Mouse (Mus musculus): ENCODE measurements around the gene Zbtb9. TPM values are rescaled to one million over a fixed set of nuclear protein-coding genes. Genes with fewer than 3 reads are reported as not detected.
"Not testable (repeated sequence)": the region's sequence is repeated elsewhere in the genome, so short reads cannot be mapped to it uniquely, and the experiment has no call there.

The Zbtb9 gene
- polyA plus RNA-seq, 1 experiment from 2014 or later: 14.8 TPM

DNA sequence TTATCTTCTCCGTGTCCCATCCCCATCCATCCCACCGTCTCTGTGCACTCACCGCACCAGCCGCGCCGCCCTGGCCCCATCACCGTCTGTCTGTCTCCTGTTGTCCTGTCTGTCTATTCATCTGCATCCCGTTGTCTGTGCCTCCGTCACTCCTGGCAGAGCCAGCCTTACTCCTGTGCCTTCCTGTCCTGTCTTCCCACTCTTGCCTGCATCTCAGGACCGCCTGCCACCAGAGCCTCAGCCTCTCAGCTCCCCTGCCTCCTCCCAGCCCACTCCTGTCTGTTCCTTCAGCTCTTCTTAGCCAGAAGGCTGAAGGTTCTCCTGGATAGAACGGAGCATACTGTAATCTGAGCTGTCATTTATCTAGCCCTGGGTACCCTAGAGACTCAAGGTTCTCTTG is 6.0 kb upstream of the Zbtb9 start:
- Histone ChIP-seq H3K27ac (ENCODE audit: low read length) (no peak overlapping the region), H3K9ac (ENCODE audit: low read depth, low read length) (no peak overlapping the region), H3K4me1 (ENCODE audit: control insufficient read depth, insufficient read depth, low read length) (peaks cover 9% of the 10 kb centered on the region), H3K4me2 (ENCODE audit: low read depth, low read length) (no peak overlapping the region), H3K4me3 (ENCODE audit: low read length) (no peak overlapping the region), H3K36me3 (ENCODE audit: control insufficient read depth, insufficient read depth, low read length) (peaks cover 3% of the 10 kb centered on the region; the same call in 1 of the 2 replicates), H3K27me3 (replicated peaks; ENCODE audit: control insufficient read depth, insufficient read depth, low read length) (no peaks in the 10 kb centered on the region), H3K9me3 (ENCODE audit: control insufficient read depth, low read length) (no peaks in the 10 kb centered on the region)
- WGBS: 84% methylated on average over 11 of the region's 11 CpGs
- no peak for ATAC-seq

DNA sequence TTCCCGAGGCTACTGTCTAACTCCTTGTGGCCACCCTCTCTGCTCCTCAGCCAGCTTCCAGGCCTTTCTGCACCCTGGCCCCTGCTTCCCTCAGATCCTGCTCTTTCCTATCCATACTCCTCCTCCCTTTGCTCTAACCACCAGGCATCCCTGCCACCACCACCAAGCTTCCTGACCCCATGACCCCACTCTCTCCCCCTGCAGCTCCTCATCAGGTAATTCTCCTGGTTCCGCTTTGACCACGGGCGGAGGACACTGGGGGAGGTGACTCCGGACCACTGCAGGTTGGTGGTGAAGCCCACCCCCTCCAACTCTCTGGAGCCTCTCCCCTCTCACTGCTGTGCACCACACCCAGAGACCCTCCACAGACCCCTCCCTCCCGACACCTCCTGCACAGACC is 5.5 kb upstream of the Zbtb9 start:
- Histone ChIP-seq H3K4me1 (ENCODE audit: control insufficient read depth, insufficient read depth, low read length) (peaks cover 9% of the 10 kb centered on the region), H3K4me3 (ENCODE audit: low read length) (no peak overlapping the region), H3K36me3 (ENCODE audit: control insufficient read depth, insufficient read depth, low read length) (peaks cover 3% of the 10 kb centered on the region; the same call in 1 of the 2 replicates), H3K27me3 (replicated peaks; ENCODE audit: control insufficient read depth, insufficient read depth, low read length) (no peaks in the 10 kb centered on the region), H3K4me2 (ENCODE audit: low read depth, low read length) (no peak overlapping the region), H3K27ac (ENCODE audit: low read length) (no peak overlapping the region), H3K9ac (ENCODE audit: low read depth, low read length) (no peak overlapping the region), H3K9me3 (ENCODE audit: control insufficient read depth, low read length) (no peaks in the 10 kb centered on the region)
- no peak for ATAC-seq
- 93% methylated on average over 6 of the region's 6 CpGs for WGBS

DNA sequence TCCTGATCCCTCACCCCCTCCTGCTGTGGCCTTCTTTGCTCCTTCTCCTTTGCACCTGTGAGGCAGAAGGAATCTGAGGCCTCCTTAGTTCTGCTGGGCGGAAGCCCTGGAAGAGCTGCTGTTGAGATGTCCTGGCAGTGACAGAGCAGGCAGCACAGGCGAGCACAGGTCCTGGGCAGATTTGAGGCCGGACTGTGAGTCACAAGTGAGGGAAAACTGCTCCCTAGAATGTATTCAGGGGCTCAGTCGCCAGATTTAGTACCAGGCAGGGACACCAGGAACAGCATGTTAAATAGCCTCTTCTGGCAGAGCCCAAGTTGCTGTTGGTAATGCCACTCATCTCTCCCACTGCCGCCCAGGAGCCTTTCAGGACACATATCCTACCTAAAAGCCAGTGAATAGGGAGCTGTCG is 4.8 kb upstream of the Zbtb9 start:
- H3K4me1 ChIP-seq (ENCODE audit: control insufficient read depth, insufficient read depth, low read length): peaks cover 9% of the 10 kb centered on the region
- H3K4me2 ChIP-seq (ENCODE audit: low read depth, low read length): no peak overlapping the region
- no peaks in the 10 kb centered on the region for H3K9me3 ChIP-seq (ENCODE audit: control insufficient read depth, low read length)
- 79% methylated on average over 6 of the region's 6 CpGs for WGBS
- no peaks in the 10 kb centered on the region for H3K27me3 ChIP-seq (replicated peaks; ENCODE audit: control insufficient read depth, insufficient read depth, low read length)
- no peak overlapping the region for H3K9ac ChIP-seq (ENCODE audit: low read depth, low read length)
- H3K36me3 ChIP-seq (ENCODE audit: control insufficient read depth, insufficient read depth, low read length): peaks cover 3% of the 10 kb centered on the region; the same call in 1 of the 2 replicates
- no peak for ATAC-seq
- no peak overlapping the region for H3K27ac ChIP-seq (ENCODE audit: low read length)
- H3K4me3 ChIP-seq (ENCODE audit: low read length): no peak overlapping the region

DNA sequence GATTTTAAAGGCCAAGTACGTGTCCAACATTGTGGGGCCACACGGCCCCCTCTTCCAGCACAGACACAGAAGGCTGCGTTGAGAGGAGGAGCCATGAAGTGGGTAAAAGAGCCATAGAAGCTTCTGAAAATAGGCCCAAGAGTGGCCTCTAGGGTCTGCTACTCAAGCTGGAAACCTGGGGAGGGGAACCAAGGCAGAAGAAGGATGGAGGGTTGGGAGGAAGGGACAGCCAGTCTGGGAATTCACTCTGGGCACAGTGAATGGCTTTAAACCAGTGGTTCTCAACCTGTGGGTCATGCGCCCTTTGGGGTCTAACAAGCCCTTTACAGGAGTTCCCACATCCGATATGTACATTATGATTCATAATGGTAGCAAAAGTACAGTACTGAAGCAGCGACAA is 3.7 kb upstream of the Zbtb9 start:
- no peaks in the 10 kb centered on the region for H3K9me3 ChIP-seq (ENCODE audit: control insufficient read depth, low read length)
- no peak for ATAC-seq
- peaks cover 3% of the 10 kb centered on the region; the same call in 1 of the 2 replicates for H3K36me3 ChIP-seq (ENCODE audit: control insufficient read depth, insufficient read depth, low read length)

DNA sequence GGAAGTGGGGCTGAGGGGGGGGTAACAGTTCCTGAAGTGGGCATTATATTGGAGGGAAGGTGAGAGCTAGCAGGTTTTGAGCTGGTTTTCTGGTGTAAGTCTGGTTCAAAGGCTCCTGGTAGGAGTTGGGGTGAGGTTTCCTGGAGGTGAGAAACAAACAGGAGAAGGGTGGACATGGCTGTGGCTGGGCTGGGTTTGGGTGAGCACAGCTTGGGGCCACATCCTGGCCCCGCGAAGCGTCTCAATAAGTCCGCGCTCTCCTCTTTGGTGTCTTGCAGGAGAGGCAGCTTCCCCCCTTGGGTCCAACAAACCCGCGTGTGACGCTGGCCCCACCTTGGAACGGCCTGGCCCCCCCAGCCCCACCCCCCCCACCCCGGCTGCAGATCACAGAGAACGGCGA is 2.7 kb upstream of the Zbtb9 start:
- 0 out of 2 replicates have a peak, but pooled peaks cover 3% of the 10 kb centered on the region for H3K36me3 ChIP-seq (ENCODE audit: control insufficient read depth, insufficient read depth, low read length)
- H3K27me3 ChIP-seq (replicated peaks; ENCODE audit: control insufficient read depth, insufficient read depth, low read length): no peaks in the 10 kb centered on the region
- no peaks in the 10 kb centered on the region for H3K9me3 ChIP-seq (ENCODE audit: control insufficient read depth, low read length)
- no peak overlapping the region for H3K27ac ChIP-seq (ENCODE audit: low read length)
- peaks cover 19% of the 10 kb centered on the region for H3K4me1 ChIP-seq (ENCODE audit: control insufficient read depth, insufficient read depth, low read length)
- no peak overlapping the region for H3K4me2 ChIP-seq (ENCODE audit: low read depth, low read length)
- no peak overlapping the region for H3K4me3 ChIP-seq (ENCODE audit: low read length)
- ATAC-seq: no peak
- WGBS: 66% methylated on average over 12 of the region's 12 CpGs
- H3K9ac ChIP-seq (ENCODE audit: low read depth, low read length): no peak overlapping the region

More for the DNA sequence above, 3.7 kb upstream of the Zbtb9 start:
- H3K27me3 ChIP-seq (replicated peaks; ENCODE audit: control insufficient read depth, insufficient read depth, low read length): no peaks in the 10 kb centered on the region
- H3K4me1 ChIP-seq (ENCODE audit: control insufficient read depth, insufficient read depth, low read length): peaks cover 16% of the 10 kb centered on the region
- no peak overlapping the region for H3K27ac ChIP-seq (ENCODE audit: low read length)
- no peak overlapping the region for H3K4me2 ChIP-seq (ENCODE audit: low read depth, low read length)
- H3K9ac ChIP-seq (ENCODE audit: low read depth, low read length): no peak overlapping the region
- WGBS: 83% methylated on average over 6 of the region's 6 CpGs
- no peak overlapping the region for H3K4me3 ChIP-seq (ENCODE audit: low read length)

DNA sequence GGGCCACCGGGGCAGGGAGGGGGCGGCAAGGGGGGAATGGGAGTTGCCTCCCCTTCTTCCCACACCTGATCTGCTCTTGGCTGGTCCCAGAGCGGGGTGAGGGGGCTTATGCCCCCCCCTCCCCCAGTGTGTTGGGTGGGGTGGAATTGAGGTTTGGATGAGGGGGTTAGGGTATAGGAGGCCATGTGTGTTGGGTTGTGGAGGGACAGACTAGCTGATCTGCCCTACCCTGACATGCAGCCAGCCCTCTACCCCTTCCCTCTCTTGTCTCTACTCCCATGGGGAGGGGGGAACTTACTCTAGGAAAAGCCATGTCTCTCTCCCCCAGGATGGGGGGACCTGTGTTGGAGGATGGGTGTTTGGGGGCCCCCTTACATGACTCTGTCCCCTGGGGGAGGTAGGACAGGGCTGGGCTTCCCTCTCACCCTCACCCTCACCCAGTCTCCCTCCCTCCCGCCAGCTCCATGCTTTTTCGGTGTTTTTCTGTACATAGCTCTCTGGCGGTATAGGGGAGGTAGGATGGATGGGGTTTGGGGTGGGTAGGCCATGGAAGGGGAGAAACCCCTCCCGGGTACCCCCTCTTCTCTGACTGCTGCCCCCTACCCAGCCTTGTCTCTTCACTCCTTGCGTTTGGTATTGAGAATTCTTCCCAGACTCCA is 1.6 kb upstream of the Zbtb9 start:
- no peak for ATAC-seq
- WGBS: 52% methylated on average over 7 of the region's 8 CpGs
- peak overlapping the region; percentile 23 for H3K27ac ChIP-seq (ENCODE audit: low read length)

DNA sequence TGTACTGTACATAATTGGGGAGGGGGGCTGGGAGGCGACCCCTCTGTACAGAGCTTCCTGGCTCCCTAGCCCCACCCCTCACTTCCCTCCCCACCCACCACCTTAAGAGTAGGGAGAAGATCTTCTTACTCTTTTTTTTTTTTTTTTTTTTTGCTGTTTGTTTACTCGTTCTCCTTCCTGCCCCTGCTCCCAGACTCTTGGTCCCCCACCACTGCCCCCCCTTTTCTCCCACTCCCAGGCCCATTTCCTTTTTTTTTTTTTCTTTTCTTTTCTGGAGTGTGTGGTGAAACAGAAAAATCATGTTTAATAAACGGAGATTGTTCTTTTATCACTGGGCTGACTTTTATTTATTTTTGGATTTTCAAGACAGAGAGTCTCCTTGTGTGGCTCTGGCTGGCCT is 860 bp upstream of the Zbtb9 start:
- Histone ChIP-seq H3K4me2 (ENCODE audit: low read depth, low read length) (peak overlapping the region; percentile 75), H3K27me3 (replicated peaks; ENCODE audit: control insufficient read depth, insufficient read depth, low read length) (no peaks in the 10 kb centered on the region), H3K4me3 (ENCODE audit: low read length) (peak overlapping the region; percentile 90), H3K36me3 (ENCODE audit: control insufficient read depth, insufficient read depth, low read length) (peaks cover 5% of the 10 kb centered on the region; the same call in 1 of the 2 replicates), H3K27ac (ENCODE audit: low read length) (peak overlapping the region; percentile 86), H3K9ac (ENCODE audit: low read depth, low read length) (peak overlapping the region; percentile 88), H3K9me3 (ENCODE audit: control insufficient read depth, low read length) (no peaks in the 10 kb centered on the region), H3K4me1 (ENCODE audit: control insufficient read depth, insufficient read depth, low read length) (peaks cover 25% of the 10 kb centered on the region)
- 2% methylated on average over 3 of the region's 3 CpGs for WGBS
- ATAC-seq: no peak

More for the DNA sequence above, 1.6 kb upstream of the Zbtb9 start:
- peak overlapping the region; percentile 47 for H3K9ac ChIP-seq (ENCODE audit: low read depth, low read length)
- H3K4me2 ChIP-seq (ENCODE audit: low read depth, low read length): peak overlapping the region; percentile 75
- H3K4me1 ChIP-seq (ENCODE audit: control insufficient read depth, insufficient read depth, low read length): peaks cover 25% of the 10 kb centered on the region
- peak overlapping the region; percentile 90; the same call in 1 of the 2 replicates for H3K4me3 ChIP-seq (ENCODE audit: low read length)
- peaks cover 3% of the 10 kb centered on the region; the same call in 1 of the 2 replicates for H3K36me3 ChIP-seq (ENCODE audit: control insufficient read depth, insufficient read depth, low read length)
- no peaks in the 10 kb centered on the region for H3K9me3 ChIP-seq (ENCODE audit: control insufficient read depth, low read length)
- H3K27me3 ChIP-seq (replicated peaks; ENCODE audit: control insufficient read depth, insufficient read depth, low read length): no peaks in the 10 kb centered on the region

DNA sequence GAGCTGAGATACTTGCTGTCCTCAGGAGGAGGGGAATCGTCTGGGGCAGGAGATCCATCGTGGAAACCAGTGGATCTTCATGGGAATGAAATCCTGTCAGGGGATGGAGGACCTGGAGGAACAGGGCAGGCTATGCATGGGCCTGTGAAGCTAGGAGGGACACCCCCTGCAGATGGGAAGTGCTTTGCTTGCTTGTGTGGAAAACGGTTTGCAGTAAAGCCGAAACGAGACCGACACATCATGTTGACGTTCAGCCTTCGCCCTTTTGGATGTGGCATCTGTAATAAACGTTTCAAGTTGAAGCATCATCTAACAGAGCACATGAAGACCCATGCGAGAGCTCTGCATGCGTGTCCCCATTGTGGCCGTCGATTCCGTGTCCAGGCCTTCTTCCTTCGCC is 1.6 kb downstream of the Zbtb9 start:
- H3K4me2 ChIP-seq (ENCODE audit: low read depth, low read length): no peak overlapping the region
- H3K4me1 ChIP-seq (ENCODE audit: control insufficient read depth, insufficient read depth, low read length): peaks cover 25% of the 10 kb centered on the region
- WGBS: 91% methylated on average over 15 of the region's 15 CpGs
- no peak overlapping the region for H3K4me3 ChIP-seq (ENCODE audit: low read length)
- H3K36me3 ChIP-seq (ENCODE audit: control insufficient read depth, insufficient read depth, low read length): peaks cover 2% of the 10 kb centered on the region; the same call in 1 of the 2 replicates
- ATAC-seq: no peak
- H3K27ac ChIP-seq (ENCODE audit: low read length): no peak overlapping the region
- no peaks in the 10 kb centered on the region for H3K27me3 ChIP-seq (replicated peaks; ENCODE audit: control insufficient read depth, insufficient read depth, low read length)
- no peaks in the 10 kb centered on the region for H3K9me3 ChIP-seq (ENCODE audit: control insufficient read depth, low read length)
- H3K9ac ChIP-seq (ENCODE audit: low read depth, low read length): no peak overlapping the region

DNA sequence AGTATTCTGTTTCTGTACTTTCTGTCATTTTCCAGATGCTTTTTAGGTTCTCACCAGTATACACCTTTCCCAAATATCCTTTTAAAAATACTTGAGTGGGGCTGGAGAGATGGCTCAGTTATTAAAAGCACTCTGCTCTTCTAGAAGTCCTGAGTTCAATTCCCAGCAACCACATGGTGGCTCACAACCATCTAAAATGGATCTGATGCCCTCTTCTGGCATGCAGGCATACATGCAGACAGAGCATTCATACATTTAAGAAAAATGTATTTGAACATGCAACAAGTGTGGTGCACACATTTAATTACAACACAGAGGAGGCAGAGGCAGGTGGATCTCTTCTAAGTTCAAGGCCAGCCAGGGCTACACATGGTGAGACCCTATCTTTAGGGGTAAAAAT is 2.4 kb downstream of the Zbtb9 start:
- Histone ChIP-seq H3K4me2 (ENCODE audit: low read depth, low read length) (no peak overlapping the region), H3K27me3 (replicated peaks; ENCODE audit: control insufficient read depth, insufficient read depth, low read length) (no peaks in the 10 kb centered on the region), H3K9ac (ENCODE audit: low read depth, low read length) (no peak overlapping the region), H3K9me3 (ENCODE audit: control insufficient read depth, low read length) (no peaks in the 10 kb centered on the region), H3K4me3 (ENCODE audit: low read length) (no peak overlapping the region), H3K27ac (ENCODE audit: low read length) (no peak overlapping the region), H3K4me1 (ENCODE audit: control insufficient read depth, insufficient read depth, low read length) (peaks cover 25% of the 10 kb centered on the region), H3K36me3 (ENCODE audit: control insufficient read depth, insufficient read depth, low read length) (peaks cover 2% of the 10 kb centered on the region; the same call in 1 of the 2 replicates)
- no peak for ATAC-seq

DNA sequence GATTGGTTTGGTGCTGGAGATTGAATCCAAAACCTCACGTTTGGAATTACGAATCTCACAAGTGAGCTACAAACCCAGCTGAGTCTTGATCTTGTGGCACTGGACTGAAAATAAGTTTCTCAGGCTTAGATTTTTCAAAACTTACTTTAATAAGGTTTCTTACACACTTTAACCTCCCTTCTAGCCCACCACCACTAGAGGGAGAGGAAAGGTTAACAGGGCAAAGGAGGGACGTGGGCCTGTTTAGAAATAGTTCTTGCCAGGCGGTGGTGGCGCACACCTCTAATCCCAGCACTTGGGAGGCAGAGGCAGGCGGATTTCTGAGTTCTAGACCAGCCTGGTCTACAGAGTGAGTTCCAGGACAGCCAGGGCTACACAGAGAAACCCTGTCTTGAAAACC is 4.4 kb downstream of the Zbtb9 start:
- H3K4me2 ChIP-seq (ENCODE audit: low read depth, low read length); H3K4me3 ChIP-seq (ENCODE audit: low read length); H3K36me3 ChIP-seq (ENCODE audit: control insufficient read depth, insufficient read depth, low read length); H3K27me3 ChIP-seq (replicated peaks; ENCODE audit: control insufficient read depth, insufficient read depth, low read length); H3K9ac ChIP-seq (ENCODE audit: low read depth, low read length); H3K9me3 ChIP-seq (ENCODE audit: control insufficient read depth, low read length); H3K27ac ChIP-seq (ENCODE audit: low read length); ATAC-seq: not testable (repeated sequence)
- H3K4me1 ChIP-seq (ENCODE audit: control insufficient read depth, insufficient read depth, low read length): peaks cover 16% of the 10 kb centered on the region
- WGBS: 87% methylated on average over 6 of the region's 6 CpGs

All from intestine, embryonic 16.5 days (tissue).